Mouse (Mus musculus): ENCODE data around the gene Pak7.

- TF ChIP-seq CTCF (IDR thresholded peaks at IDR 0.05; ENCODE audit: insufficient read depth, low read length) (no peak), POLR2A (IDR thresholded peaks at IDR 0.05; ENCODE audit: borderline replicate concordance, extremely low read depth, low read depth, low read length) (no peak)
Measured at GRCm38 (mm10) chr2:136058398-136058797, 329.4 kb downstream of the Pak7 start.

Data from lung, adult 2 months (tissue).